Mouse (Mus musculus): ENCODE data around the gene 1700123O20Rik.

DNA sequence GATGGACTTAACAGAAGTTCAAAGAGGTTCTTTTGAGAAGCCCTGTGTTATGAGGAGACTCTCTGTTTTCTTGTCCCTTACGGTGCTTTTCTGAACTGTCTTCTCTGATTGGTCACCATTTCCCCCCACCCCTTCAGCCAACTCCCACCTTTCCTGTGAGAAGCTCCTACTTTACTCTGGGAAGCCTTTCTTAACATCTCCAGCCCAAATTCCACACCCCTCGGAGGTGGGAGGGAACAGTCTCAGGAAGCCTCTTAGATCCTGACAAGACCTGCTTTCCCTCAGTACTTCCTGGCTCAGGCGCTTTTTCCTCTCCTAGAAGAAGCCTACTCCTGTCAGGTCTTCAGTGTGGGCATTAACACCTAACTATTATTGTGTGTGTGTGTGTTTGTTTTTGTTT lies 13.6 kb downstream of the 1700123O20Rik start:
- TF ChIP-seq ZC3H11A (IDR thresholded peaks at IDR 0.05; ENCODE audit: borderline replicate concordance, low read depth, low read length) (no peak), CHD2 (IDR thresholded peaks at IDR 0.05; ENCODE audit: low read depth, low read length) (no peak), MAFK (IDR thresholded peaks at IDR 0.05; ENCODE audit: insufficient read depth, low read depth, low read length) (no peak), ZNF384 (IDR thresholded peaks at IDR 0.05; ENCODE audit: low read depth, low read length) (no peak)
